Mouse (Mus musculus) ES-E14 (cell line): ENCODE data around the gene Ryr1.

Experiments used
- CHD2 ChIP-seq: IDR thresholded peaks from 2 replicates; pipeline ENCODE4 v1.6.1; 2014; ENCODE audit warnings: mild to moderate bottlenecking, low read depth, low read length, inconsistent platforms
- MAFK ChIP-seq: IDR thresholded peaks from 2 replicates; pipeline ENCODE4 v1.6.1; 2014; ENCODE audit warnings: mild to moderate bottlenecking, low read depth, low read length, inconsistent platforms; ENCODE audit not compliant: insufficient read depth
- ZNF384 ChIP-seq: IDR thresholded peaks from 2 replicates; pipeline ENCODE4 v1.6.1; 2012; ENCODE audit warnings: low read depth, low read length, inconsistent platforms

- TF ChIP-seq CHD2 (0 out of 2 replicates have a peak, but pooled peaks have one; percentile 43), ZNF384 (no peak), MAFK (no peak)
Observed at GRCm38 (mm10) chr7:28953476-28954376, 171.3 kb downstream of the Ryr1 start.
